Mouse (Mus musculus): ENCODE measurements at regions not wholly inside any gene's neighbourhood (a gene's known extent, or its start where the extent isn't known, plus 50 kb on each side); places are given as distances from the start of the nearest gene placed in this dataset.

DNA sequence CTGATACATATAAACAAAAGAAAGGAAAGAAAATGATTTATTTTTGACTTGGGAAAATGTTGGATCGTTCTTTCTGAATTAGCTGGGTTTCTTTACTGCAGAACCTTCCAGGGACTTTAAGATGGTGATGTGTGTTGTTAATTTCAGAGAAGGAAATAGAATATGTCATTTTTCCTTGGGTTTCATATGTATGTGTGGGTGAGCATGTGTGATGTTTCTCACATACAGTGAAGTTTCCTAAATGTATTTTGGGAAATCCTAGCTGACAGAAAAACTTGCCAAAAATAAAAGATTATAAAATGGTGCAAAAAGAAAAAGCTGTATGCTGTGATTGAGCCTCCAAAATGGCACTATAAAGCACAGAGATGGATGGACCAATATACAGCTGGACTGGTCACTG is 319.2 kb downstream of the Lmx1a start:
- DNase-seq (ENCODE audit: low spot score in 2 of 2) = no peak

- DNase-seq (ENCODE audit: low spot score in 2 of 2) = no peak
Observed at GRCm38 (mm10) chr1:168010416-168010815, 321.4 kb downstream of the Lmx1a start.

GRCm38 (mm10) chr1:168012069-168012468 is 323.0 kb downstream of the Lmx1a start:
- no peak for DNase-seq (ENCODE audit: low spot score in 2 of 2)

DNA sequence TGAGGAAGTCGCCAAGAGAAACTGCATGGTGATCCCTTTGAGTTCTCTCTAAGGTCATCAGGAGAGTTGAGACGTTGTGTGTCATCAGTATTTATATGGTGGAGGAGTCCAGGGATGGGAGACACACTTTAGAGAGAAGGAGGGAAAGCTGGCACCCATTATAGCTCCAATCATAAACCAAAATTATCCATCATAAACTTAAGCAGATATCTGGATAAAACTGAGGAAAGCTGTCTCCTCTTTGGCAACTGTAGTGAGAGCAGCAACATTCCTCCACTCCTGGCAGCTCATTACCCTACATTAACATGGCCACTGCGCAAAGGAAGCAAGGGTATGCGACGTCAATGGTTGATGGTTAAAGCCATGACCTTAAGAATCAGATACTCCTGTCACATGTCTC is 323.6 kb downstream of the Lmx1a start:
- no peak for DNase-seq (ENCODE audit: low spot score in 2 of 2)

- no peak for DNase-seq (ENCODE audit: low spot score in 2 of 2)
Observed at GRCm38 (mm10) chr1:168016375-168016890, 327.4 kb downstream of the Lmx1a start.

DNA sequence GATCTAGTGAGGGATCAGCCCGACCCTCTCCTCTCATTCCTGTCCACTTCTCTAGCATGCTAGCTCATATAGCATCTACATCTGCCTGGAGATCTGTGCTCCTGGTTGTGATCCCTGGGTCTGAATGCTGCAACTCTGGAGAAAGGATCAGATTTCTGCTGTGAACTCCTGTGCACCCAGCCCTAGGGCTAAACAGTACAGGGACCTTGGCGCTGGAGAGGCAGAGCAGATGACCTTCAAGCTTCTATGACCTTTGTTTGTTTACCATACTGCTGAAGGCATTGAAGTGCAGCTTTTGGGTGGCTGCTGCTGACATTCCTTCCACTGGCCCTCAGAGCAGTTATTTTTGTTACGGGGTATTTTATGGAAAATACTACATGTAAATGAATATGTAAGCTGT is 337.4 kb downstream of the Lmx1a start:
- DNase-seq (ENCODE audit: low spot score in 2 of 2) = no peak

DNA sequence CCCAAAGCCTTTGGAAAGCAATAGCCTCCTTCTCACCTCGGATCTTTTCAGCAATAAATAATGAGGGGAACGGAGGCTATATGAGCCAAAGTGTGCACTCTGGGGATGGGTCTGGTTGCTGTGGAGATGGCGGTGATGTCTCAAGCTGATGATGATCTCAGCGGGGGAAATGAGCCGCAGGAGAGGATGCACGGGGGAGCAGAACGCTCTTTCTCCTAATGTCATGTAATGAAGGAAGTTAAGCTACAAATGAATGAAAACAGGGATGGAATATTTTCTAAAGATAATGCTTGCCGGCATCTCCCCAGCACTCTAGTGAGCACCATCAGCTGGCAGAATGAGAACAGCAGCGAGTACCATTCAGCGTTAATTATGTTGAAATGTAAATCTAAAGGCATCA is 355.7 kb downstream of the Lmx1a start:
- peak in 1 of 2 experiments; percentile 7 for DNase-seq (ENCODE audit: low spot score in 2 of 2)

DNA sequence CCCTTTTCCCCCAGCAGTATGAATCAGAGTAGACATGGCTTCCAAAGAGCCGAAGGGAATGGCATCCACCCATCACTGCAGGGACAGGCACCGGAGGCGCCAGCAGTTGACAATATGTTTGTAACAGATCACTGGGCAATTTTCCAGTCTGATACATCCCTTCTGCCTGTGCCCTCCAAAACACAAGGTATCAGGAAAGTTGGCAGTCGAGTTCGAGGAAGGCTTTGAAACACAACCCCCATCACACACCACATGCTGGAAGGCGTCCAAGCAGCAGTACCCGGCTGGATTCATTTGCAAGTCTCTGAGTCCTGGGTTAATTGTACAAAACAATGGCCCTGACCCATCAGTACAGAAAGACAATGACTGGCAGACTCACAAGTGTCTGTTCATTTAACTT is 357.3 kb downstream of the Lmx1a start:
- peak; percentile 29 to 78 for DNase-seq (ENCODE audit: low spot score in 2 of 2)

DNA sequence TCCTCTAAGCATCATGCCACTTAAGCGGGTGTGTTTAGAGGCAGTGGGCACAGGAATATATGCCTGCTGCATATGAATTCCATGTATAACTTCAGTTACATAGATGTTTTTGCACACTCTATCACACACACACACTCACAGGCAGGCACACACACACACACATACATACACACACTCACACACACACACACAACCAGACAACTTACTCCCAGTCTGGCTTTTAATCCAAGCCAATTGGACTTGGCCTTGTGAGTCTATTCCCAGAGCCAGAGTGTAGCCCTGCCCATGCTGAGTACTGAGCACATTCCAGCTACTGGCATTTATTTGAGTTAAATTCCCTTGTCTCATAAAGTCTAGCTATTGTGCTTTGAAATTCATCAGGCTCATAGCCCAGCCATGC is 357.7 kb downstream of the Lmx1a start:
- peak in 1 of 2 experiments; percentile 7 for DNase-seq (ENCODE audit: low spot score in 2 of 2)

DNA sequence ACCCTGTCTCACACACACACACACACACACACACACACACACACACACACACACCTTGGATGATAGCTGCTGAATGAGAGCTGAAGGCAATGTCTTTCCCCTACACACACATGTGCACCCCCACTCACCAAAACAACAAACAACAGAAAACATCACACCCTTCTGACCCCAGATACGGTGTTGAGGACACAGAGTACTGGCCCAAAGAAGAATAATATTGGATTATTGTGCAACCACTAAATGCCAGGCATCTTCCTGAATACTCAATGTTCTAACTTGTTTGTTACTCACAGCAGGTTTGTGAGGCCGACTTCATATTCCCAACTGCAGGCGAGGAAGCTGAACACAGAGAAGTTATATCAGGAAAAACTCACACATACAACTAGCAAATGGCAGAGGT is 360.9 kb downstream of the Lmx1a start:
- DNase-seq (ENCODE audit: low spot score in 2 of 2) = no peak

DNA sequence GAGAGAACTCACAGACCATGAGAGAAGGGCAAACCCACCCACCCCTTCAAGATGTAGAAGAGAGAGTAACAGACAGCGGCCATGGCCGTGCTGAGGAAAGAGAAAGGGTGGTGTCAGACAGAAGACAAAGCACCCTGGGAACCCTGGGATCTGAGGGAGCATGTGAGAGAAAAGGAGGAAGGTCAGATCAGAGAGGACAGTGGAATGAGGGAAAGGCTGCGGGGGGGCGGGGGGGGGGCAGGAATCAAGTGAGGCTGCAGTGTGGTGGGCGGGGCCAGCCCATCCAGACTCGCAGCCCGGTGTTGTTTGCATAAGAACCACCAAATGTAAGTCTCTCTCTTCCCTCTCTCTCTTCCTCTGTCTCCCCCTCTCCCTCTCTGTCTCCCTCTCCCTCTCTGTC is 367.4 kb downstream of the Lmx1a start:
- DNase-seq (ENCODE audit: low spot score in 2 of 2) = no peak

DNA sequence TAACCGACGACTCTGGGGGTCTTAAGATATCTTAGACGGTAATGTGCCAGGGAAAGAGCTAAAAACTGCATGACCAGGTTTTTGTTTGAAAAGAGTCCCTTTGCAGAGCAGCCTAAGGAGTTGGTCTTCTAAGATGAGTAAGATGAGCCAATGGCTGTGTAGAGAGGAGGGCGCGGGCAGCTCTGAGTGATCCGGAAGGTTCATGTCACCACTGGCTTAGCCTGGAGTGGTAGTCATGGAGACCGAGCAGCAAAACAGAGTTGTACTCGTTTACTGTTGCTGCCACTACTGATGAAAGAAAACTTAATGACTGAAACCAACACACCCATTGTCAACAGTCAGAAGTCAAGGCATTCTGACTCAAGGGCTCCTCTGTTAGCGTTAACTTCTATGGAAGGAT is 368.4 kb downstream of the Lmx1a start:
- no peak for DNase-seq (ENCODE audit: low spot score in 2 of 2)

DNA sequence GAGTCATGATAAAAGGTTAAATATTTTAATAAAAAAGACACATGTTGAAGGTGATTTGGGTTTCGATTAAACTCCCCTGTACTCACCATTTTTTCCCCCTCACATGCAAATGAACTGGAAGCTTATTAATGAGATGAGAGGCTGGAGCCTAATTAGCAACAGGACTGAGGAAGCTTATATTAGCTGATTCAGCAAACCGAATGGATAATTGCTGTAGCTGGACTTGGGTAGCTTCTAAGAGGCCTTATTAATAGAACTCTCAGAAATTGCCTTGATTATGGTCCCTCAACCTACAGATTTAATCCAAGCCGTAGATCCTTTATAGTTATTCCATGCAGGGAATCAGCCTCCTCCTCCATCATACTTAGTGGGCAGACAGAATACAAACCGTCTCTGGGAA is 369.7 kb downstream of the Lmx1a start:
- no peak for DNase-seq (ENCODE audit: low spot score in 2 of 2)

DNA sequence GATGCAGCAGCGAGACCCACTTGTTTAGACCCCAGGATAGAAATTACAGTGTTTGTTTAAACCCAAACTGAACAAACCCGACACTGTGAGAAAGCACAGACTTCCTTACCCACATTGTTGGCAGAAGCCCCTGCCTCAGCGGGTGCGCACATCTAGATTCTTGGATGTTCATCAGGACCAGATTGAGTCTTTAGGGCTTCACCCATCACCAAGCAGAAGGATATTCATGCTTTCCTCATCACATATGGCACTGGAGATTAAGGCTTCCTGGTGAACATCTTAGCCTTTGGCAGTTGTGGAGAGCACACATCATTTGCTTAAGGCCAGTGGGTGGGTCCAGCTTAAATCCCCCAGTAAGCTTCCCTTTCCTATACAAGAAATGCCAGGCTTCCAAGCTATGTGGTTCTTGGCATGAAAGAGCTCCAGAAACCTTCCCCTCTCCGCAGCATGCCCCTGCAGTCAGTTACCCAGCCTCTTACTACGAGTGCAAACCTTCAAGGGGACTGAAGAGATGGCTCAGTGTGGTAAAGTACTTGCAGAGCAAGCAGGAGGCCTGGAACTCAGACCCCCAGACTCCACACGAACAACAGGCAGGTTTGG is 367.9 kb downstream of the Pbx1 start:
- DNase-seq (ENCODE audit: low spot score in 2 of 2) = peak in 1 of 2 experiments; percentile 63

GRCm38 (mm10) chr1:168065598-168066041 is 366.4 kb downstream of the Pbx1 start:
- no peak for DNase-seq (ENCODE audit: low spot score in 2 of 2)

DNA sequence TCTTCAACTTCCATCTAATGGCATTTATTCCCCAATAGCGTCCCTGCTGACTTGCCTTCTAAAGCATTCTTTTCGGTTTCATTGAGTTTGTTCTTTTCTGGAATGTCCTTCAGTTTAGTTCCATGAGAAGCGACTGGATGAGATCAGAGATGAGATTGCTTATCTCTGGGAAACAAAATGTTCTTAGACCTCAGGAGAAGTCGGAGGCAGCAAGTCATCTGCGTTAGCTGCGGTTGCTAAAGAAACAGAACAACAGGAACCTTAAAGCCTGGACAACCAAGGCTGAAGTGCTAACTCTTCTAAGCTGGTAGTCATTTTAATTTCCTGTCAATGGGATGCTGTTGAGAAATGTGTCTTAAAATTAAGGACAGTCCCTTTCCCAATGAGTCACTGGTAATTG is 365.3 kb downstream of the Pbx1 start:
- DNase-seq (ENCODE audit: low spot score in 2 of 2) = no peak

DNA sequence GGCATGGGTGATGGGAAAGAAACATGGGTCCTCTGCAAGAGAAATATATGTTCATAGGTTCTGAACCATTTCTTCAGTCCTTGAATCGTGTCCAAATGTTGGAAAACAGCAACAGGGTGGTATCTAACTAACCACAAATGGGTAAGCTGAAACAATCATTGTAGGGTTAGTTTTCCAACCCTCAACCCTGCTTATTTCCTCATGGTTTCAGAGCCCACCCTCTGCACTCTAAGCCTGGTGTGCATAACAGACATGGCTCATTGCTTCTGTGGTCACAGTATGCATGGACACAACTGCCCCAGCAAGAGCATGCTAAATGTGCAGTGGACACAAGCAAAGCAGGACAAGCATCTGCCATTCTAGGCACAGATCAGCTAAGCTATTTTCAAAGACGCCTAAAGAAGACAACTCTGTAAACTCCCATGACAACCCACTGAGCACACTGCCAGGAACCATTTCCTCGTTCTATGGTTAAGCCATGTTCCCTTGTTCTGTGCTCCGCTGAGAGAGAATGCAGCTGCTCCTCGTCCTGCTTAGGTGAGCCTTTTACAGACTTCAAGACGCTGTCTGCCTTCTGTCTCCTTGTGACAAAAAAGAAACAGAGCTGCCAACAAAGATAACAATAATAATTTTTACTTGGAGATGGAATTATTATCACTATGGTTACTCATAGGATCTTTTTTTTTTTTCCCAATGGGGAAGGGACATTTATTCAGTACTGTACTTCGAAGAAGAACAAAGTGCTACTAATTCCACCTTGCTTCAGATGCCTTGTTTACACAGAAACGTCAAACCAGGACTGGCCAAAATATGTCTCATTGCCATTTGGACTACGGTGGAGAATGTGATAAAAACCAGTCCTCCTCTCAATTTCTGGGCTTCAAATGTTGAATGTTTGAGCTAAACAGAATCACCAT is 363.8 kb downstream of the Pbx1 start:
- DNase-seq (ENCODE audit: low spot score in 2 of 2) = no peak

DNA sequence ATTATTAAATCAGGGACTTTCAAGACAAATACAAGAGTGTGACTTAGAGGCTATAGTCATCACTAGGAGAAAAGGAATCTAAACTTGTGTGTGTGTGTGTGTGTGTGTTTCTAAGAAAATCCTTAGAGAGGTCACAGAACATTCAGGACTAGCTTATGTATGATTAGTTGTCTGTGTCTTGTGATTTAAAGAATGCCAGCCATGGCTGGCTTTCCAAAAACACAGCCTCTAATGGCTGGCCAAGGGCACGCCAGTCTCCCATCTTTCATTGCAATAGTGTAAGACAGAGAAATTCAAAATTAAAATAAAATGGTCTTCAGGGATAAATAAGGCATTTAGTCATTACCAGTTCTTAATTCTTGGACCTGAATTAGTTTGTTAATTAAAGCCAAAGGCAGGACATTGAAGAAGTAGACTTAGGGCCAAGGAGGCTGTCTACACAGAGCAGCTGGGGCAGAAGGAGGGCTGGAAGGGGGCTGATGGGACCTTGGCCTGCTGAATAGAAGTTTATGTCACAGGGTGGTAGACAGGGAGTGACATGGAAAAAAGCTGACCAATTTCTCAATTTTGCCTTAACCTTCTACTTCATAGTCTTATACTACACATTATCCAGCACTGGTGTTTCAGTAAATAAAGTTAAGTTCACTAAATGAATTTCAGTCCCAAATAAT is 363.0 kb downstream of the Pbx1 start:
- no peak for DNase-seq (ENCODE audit: low spot score in 2 of 2)

Measured in cerebellum, postnatal 4 days (tissue).